Mouse (Mus musculus) liver, postnatal 0 days (tissue): ENCODE data around the gene Plekhh3. TPM values are rescaled to one million over a fixed set of nuclear protein-coding genes. Genes with fewer than 3 reads are reported as not detected.

ENCODE experiments used
- ATAC-seq: fragments of 200-750 bp; cut with Nextera tagmentation; 2 replicates; pipeline ENCODE4 v1.8.0; 2017; ENCODE audit warnings: mild to moderate bottlenecking, moderate library complexity
- DNase-seq: peaks from one replicate; pipeline ENCODE4 v3.0.0-alpha.2; 2016
- H3K27ac ChIP-seq: fragments of 300-500 bp; sonication (generic); 2 replicates; pipeline ENCODE4 v1.5.1; 2014; ENCODE audit warnings: antibody characterized with exemption, moderate library complexity, mild to moderate bottlenecking, low read depth
- H3K27me3 ChIP-seq: fragments of 300-500 bp; sonication (generic); 2 replicates; pipeline ENCODE4 v1.6.1; 2014; ENCODE audit warnings: low read length, control low read depth, mixed read lengths; ENCODE audit not compliant: insufficient read depth
- H3K36me3 ChIP-seq: fragments of 300-500 bp; sonication (generic); replicated peaks from 2 replicates; pipeline ENCODE4 v1.6.1; 2014; ENCODE audit warnings: mild to moderate bottlenecking, control low read depth, low read length, moderate library complexity, mixed read lengths; ENCODE audit not compliant: insufficient read depth
- H3K4me1 ChIP-seq: fragments of 300-500 bp; sonication (generic); 2 replicates; pipeline ENCODE4 v1.6.1; 2014; ENCODE audit warnings: antibody characterized with exemption, mild to moderate bottlenecking, control low read depth; ENCODE audit not compliant: insufficient read depth
- H3K4me2 ChIP-seq: fragments of 300-500 bp; sonication (generic); 2 replicates; pipeline ENCODE4 v1.6.1; 2014; ENCODE audit warnings: low read depth, mild to moderate bottlenecking, low read length, moderate library complexity, mixed read lengths
- H3K4me3 ChIP-seq: fragments of 300-500 bp; sonication (generic); 2 replicates; pipeline ENCODE4 v1.5.1; 2014; ENCODE audit warnings: low read depth, low read length
- H3K9ac ChIP-seq: fragments of 300-500 bp; sonication (generic); replicated peaks from 2 replicates; pipeline ENCODE4 v1.6.1; 2014; ENCODE audit warnings: mild to moderate bottlenecking, moderate library complexity
- H3K9me3 ChIP-seq: fragments of 300-500 bp; sonication (generic); 2 replicates; pipeline ENCODE4 v1.6.1; 2016; ENCODE audit warnings: mild to moderate bottlenecking, control low read depth, low read length, mixed read lengths
- CTCF ChIP-seq: sonication (generic); IDR thresholded peaks from 2 replicates; pipeline ENCODE4 v1.5.1; 2016; ENCODE audit warnings: antibody characterized with exemption, low read depth
- EP300 ChIP-seq: IDR thresholded peaks from 2 replicates; pipeline ENCODE4 v1.6.1; 2016; ENCODE audit warnings: antibody characterized with exemption, low read depth, mild to moderate bottlenecking
- WGBS: fragments of 180-500 bp; shearing (Covaris S2); extraction: QIAGEN DNeasy Blood & Tissue Kit; methylation state at CpG from one replicate; pipeline ENCODE4 v1.1.7; 2014; ENCODE audit not compliant: insufficient replicate concordance; 5-methylcytosine and 5-hydroxymethylcytosine counted together
- polyA plus RNA-seq: library from polyadenylated mRNA; unstranded; fragments of >200 nt; fragmentation: Nextera tagmentation; extraction: Ambion mirVana; gene quantifications from 2 replicates; pipeline ENCODE4 v1.2.1, GENCODE M21; 2015

The Plekhh3 gene
- polyA plus RNA-seq, 1 experiment from 2014 or later = 1.6 TPM

GRCm38 (mm10) chr11:101199555-101199954 is 28.4 kb upstream of the Plekhh3 start:
- no peaks in the 10 kb centered on the region for H3K9me3 ChIP-seq
- H3K9ac ChIP-seq = no peak overlapping the region
- TF ChIP-seq CTCF = no peak
- peak; percentile 71 for TF ChIP-seq EP300
- H3K27ac ChIP-seq = no peak overlapping the region
- H3K4me1 ChIP-seq = no peaks in the 10 kb centered on the region
- peaks cover 56% of the 10 kb centered on the region for H3K36me3 ChIP-seq
- ATAC-seq (peak; percentile 77), DNase-seq (no peak)
- H3K27me3 ChIP-seq = no peaks in the 10 kb centered on the region
- H3K4me3 ChIP-seq = no peak overlapping the region
- 62% methylated on average over 3 of the region's 3 CpGs for WGBS
- H3K4me2 ChIP-seq = no peak overlapping the region

GRCm38 (mm10) chr11:101196175-101196574 is 25.0 kb upstream of the Plekhh3 start:
- Histone ChIP-seq H3K9ac (no peak overlapping the region), H3K27ac (no peak overlapping the region), H3K4me3 (no peak overlapping the region), H3K9me3 (no peaks in the 10 kb centered on the region), H3K4me2 (no peak overlapping the region), H3K36me3 (peaks cover 47% of the 10 kb centered on the region), H3K4me1 (peaks cover under 1% of the 10 kb centered on the region; the same call in 1 of the 2 replicates), H3K27me3 (no peaks in the 10 kb centered on the region)
- WGBS = 86% methylated on average over 8 of the region's 8 CpGs
- ATAC-seq (no peak), DNase-seq (no peak)
- TF ChIP-seq CTCF = no peak
- no peak for TF ChIP-seq EP300

GRCm38 (mm10) chr11:101195571-101195970 is 24.4 kb upstream of the Plekhh3 start:
- DNase-seq (no peak), ATAC-seq (no peak)
- 86% methylated on average over 8 of the region's 8 CpGs for WGBS
- TF ChIP-seq EP300 (no peak), CTCF (no peak)
- Histone ChIP-seq H3K27me3 (no peaks in the 10 kb centered on the region), H3K4me3 (no peak overlapping the region), H3K27ac (no peak overlapping the region), H3K36me3 (peaks cover 44% of the 10 kb centered on the region), H3K9me3 (no peaks in the 10 kb centered on the region), H3K9ac (no peak overlapping the region), H3K4me1 (peaks cover 6% of the 10 kb centered on the region), H3K4me2 (no peak overlapping the region)

GRCm38 (mm10) chr11:101195101-101195500 is 23.9 kb upstream of the Plekhh3 start:
- no peaks in the 10 kb centered on the region for H3K9me3 ChIP-seq
- peaks cover 11% of the 10 kb centered on the region for H3K4me1 ChIP-seq
- H3K27me3 ChIP-seq = no peaks in the 10 kb centered on the region
- H3K4me3 ChIP-seq = no peak overlapping the region
- H3K36me3 ChIP-seq = peaks cover 40% of the 10 kb centered on the region
- no peak for DNase-seq
- no peak for TF ChIP-seq CTCF
- TF ChIP-seq EP300 = no peak
- H3K9ac ChIP-seq = no peak overlapping the region
- no peak overlapping the region for H3K4me2 ChIP-seq
- WGBS = 38% methylated on average over 1 of the region's 1 CpGs
- ATAC-seq = no peak
- H3K27ac ChIP-seq = no peak overlapping the region

- no peak overlapping the region for H3K27ac ChIP-seq
- no peak overlapping the region for H3K4me3 ChIP-seq
- WGBS = 74% methylated on average over 6 of the region's 6 CpGs
- peaks cover 35% of the 10 kb centered on the region for H3K36me3 ChIP-seq
- DNase-seq = no peak
- no peaks in the 10 kb centered on the region for H3K27me3 ChIP-seq
- H3K9ac ChIP-seq = no peak overlapping the region
- no peak for TF ChIP-seq EP300
- TF ChIP-seq CTCF = no peak
- H3K4me2 ChIP-seq = no peak overlapping the region
- ATAC-seq = no peak
- no peaks in the 10 kb centered on the region for H3K9me3 ChIP-seq
- peaks cover 15% of the 10 kb centered on the region for H3K4me1 ChIP-seq
Measured at GRCm38 (mm10) chr11:101194643-101195042, 23.5 kb upstream of the Plekhh3 start.

GRCm38 (mm10) chr11:101194137-101194536 is 23.0 kb upstream of the Plekhh3 start:
- Histone ChIP-seq H3K27me3 (no peaks in the 10 kb centered on the region), H3K4me2 (no peak overlapping the region), H3K4me3 (no peak overlapping the region), H3K9ac (no peak overlapping the region), H3K27ac (no peak overlapping the region), H3K9me3 (no peaks in the 10 kb centered on the region), H3K4me1 (peaks cover 20% of the 10 kb centered on the region), H3K36me3 (peaks cover 30% of the 10 kb centered on the region)
- ATAC-seq (no peak), DNase-seq (no peak)
- TF ChIP-seq CTCF (no peak), EP300 (no peak)
- whole genome bisulfite sequencing = 69% methylated on average over 5 of the region's 5 CpGs

- no peak for DNase-seq
- peaks cover 24% of the 10 kb centered on the region for H3K36me3 ChIP-seq
- no peak for ATAC-seq
- H3K27me3 ChIP-seq = no peaks in the 10 kb centered on the region
- H3K27ac ChIP-seq = no peak overlapping the region
- no peak for TF ChIP-seq CTCF
- TF ChIP-seq EP300 = no peak
- WGBS = 84% methylated on average over 7 of the region's 7 CpGs
- no peak overlapping the region for H3K4me3 ChIP-seq
- H3K9ac ChIP-seq = no peak overlapping the region
- H3K9me3 ChIP-seq = no peaks in the 10 kb centered on the region
- H3K4me1 ChIP-seq = peaks cover 23% of the 10 kb centered on the region
- H3K4me2 ChIP-seq = no peak overlapping the region
Measured at GRCm38 (mm10) chr11:101193076-101193475, 21.9 kb upstream of the Plekhh3 start.
